Mouse (Mus musculus) CH12.LX (cell line): ENCODE measurements around the gene 4930564D02Rik. TPM values are rescaled to one million over a fixed set of nuclear protein-coding genes. Genes with fewer than 3 reads are reported as not detected.

Source experiments
- DNase-seq: peaks from one replicate; pipeline ENCODE4 v3.0.0-alpha.2; 2013; ENCODE audit errors: extremely low read depth
- H3K27ac ChIP-seq: 2 replicates; pipeline ENCODE4 v1.5.1; 2012; ENCODE audit warnings: low read depth, mild to moderate bottlenecking, control low read depth, moderate library complexity; ENCODE audit not compliant: insufficient read depth
- H3K27me3 ChIP-seq: replicated peaks from 2 replicates; pipeline ENCODE3; 2012; ENCODE audit warnings: inconsistent platforms
- H3K36me3 ChIP-seq, 2 experiments: replicated peaks in 1 of 2; 2 replicates each; pipeline versions ENCODE3 to v1.6.1; 2012; ENCODE audit warnings: inconsistent platforms in 1 of 2, low read length in 1 of 2, mild to moderate bottlenecking in 1 of 2, mixed read lengths in 1 of 2, moderate library complexity in 1 of 2; ENCODE audit not compliant: control insufficient read depth in 1 of 2, insufficient read depth in 1 of 2
- H3K4me1 ChIP-seq, 2 experiments: 2 replicates each; pipeline ENCODE4 v1.6.1; 2012; ENCODE audit warnings: inconsistent platforms in 1 of 2, moderate library complexity in 1 of 2; ENCODE audit not compliant: insufficient read depth in 2 of 2, control insufficient read depth in 1 of 2
- H3K4me2 ChIP-seq: 2 replicates; pipeline ENCODE4 v1.6.1; 2012; ENCODE audit warnings: low read depth, mild to moderate bottlenecking, control low read depth; ENCODE audit not compliant: poor library complexity, insufficient read depth, severe bottlenecking
- H3K4me3 ChIP-seq, 3 experiments: fragments of 150-350 bp in 1 of 3; sonication (generic) in 1 of 3; replicated peaks in 1 of 3; 2 replicates each; pipeline versions ENCODE3 to v1.5.1; 2011 to 2012; ENCODE audit warnings: low read depth in 2 of 3, low read length in 2 of 3, mild to moderate bottlenecking in 2 of 3, moderate library complexity in 2 of 3, control low read depth in 1 of 3, improper control_type of control experiment in 1 of 3, inconsistent platforms in 1 of 3, mixed read lengths in 1 of 3; ENCODE audit not compliant: poor library complexity in 1 of 3
- H3K79me2 ChIP-seq: replicated peaks from 2 replicates; pipeline ENCODE4 v1.6.1; 2012; ENCODE audit warnings: mild to moderate bottlenecking, moderate library complexity; ENCODE audit not compliant: control insufficient read depth, poor library complexity, insufficient read depth, severe bottlenecking; ENCODE audit errors: extremely low read depth
- H3K9ac ChIP-seq: 2 replicates; pipeline ENCODE4 v1.6.1; 2012; ENCODE audit warnings: low read depth, mild to moderate bottlenecking, control low read depth, moderate library complexity; ENCODE audit not compliant: insufficient read depth
- H3K9me3 ChIP-seq: replicated peaks from 2 replicates; pipeline ENCODE3; 2012; ENCODE audit warnings: low read length, inconsistent platforms, mixed read lengths
- BHLHE40 ChIP-seq: IDR thresholded peaks from 2 replicates; pipeline ENCODE4 v1.6.1; 2011; ENCODE audit warnings: mild to moderate bottlenecking, low read depth, low read length, improper control_type of control experiment
- ETS1 ChIP-seq: conservative IDR thresholded peaks from 2 replicates; pipeline ENCODE4 v1.6.1; 2012; ENCODE audit warnings: low read depth, mild to moderate bottlenecking, inconsistent platforms, low read length, improper control_type of control experiment, moderate library complexity
- IRF4 ChIP-seq: IDR thresholded peaks from 2 replicates; pipeline ENCODE4 v1.6.1; 2014; ENCODE audit warnings: low read depth, mild to moderate bottlenecking, inconsistent platforms, low read length, improper control_type of control experiment
- JUN ChIP-seq: IDR thresholded peaks from 2 replicates; pipeline ENCODE4 v1.6.1; 2011; ENCODE audit warnings: low read depth, mild to moderate bottlenecking, low read length, improper control_type of control experiment, moderate library complexity; ENCODE audit not compliant: insufficient read depth
- JUND ChIP-seq: conservative IDR thresholded peaks from 2 replicates; pipeline ENCODE4 v1.6.1; 2011; ENCODE audit warnings: low read depth, low read length, improper control_type of control experiment
- KAT2A ChIP-seq: IDR thresholded peaks from 2 replicates; pipeline ENCODE4 v1.6.1; 2012; ENCODE audit warnings: low read length, improper control_type of control experiment, inconsistent platforms; ENCODE audit not compliant: insufficient replicate concordance
- MAFK ChIP-seq: IDR thresholded peaks from 2 replicates; pipeline ENCODE4 v1.6.1; 2011; ENCODE audit warnings: low read length, improper control_type of control experiment; ENCODE audit not compliant: insufficient replicate concordance
- MXI1 ChIP-seq: IDR thresholded peaks from 2 replicates; pipeline ENCODE4 v1.6.1; 2011; ENCODE audit warnings: mild to moderate bottlenecking, low read depth, low read length, improper control_type of control experiment
- NELFE ChIP-seq: IDR thresholded peaks from 2 replicates; pipeline ENCODE4 v1.6.1; 2011; ENCODE audit warnings: low read depth, low read length, improper control_type of control experiment
- POLR2AphosphoS2 ChIP-seq: IDR thresholded peaks from 2 replicates; pipeline ENCODE4 v1.6.1; 2011; ENCODE audit warnings: low read depth, low read length, improper control_type of control experiment
- RAD21 ChIP-seq: IDR thresholded peaks from 2 replicates; pipeline ENCODE4 v1.6.1; 2011; ENCODE audit warnings: low read depth, mild to moderate bottlenecking, low read length, improper control_type of control experiment, moderate library complexity
- SIN3A ChIP-seq: IDR thresholded peaks from 2 replicates; pipeline ENCODE4 v1.6.1; 2012; ENCODE audit warnings: low read length, improper control_type of control experiment, inconsistent platforms
- TBP ChIP-seq: conservative IDR thresholded peaks from 2 replicates; pipeline ENCODE4 v1.6.1; 2011; ENCODE audit warnings: low read depth, low read length, improper control_type of control experiment
- TCF12 ChIP-seq: IDR thresholded peaks from 2 replicates; pipeline ENCODE4 v1.6.1; 2014; ENCODE audit warnings: low read depth, mild to moderate bottlenecking, inconsistent platforms, low read length, improper control_type of control experiment
- USF1 ChIP-seq: IDR thresholded peaks from 2 replicates; pipeline ENCODE4 v1.6.1; 2014; ENCODE audit warnings: low read depth, mild to moderate bottlenecking, inconsistent platforms, low read length, improper control_type of control experiment
- ZKSCAN1 ChIP-seq: IDR thresholded peaks from 2 replicates; pipeline ENCODE4 v1.6.1; 2012; ENCODE audit warnings: low read depth, inconsistent platforms, low read length, improper control_type of control experiment, borderline replicate concordance
- ZMIZ1 ChIP-seq: IDR thresholded peaks from 2 replicates; pipeline ENCODE4 v1.6.1; 2012; ENCODE audit warnings: low read depth, mild to moderate bottlenecking, inconsistent platforms, low read length, improper control_type of control experiment
- dilution Hi-C: fragments of 300-500 bp; cut with MboI; formaldehyde crosslinking; loops from 2 replicates; pipeline ENCODE4 v1.14.3; 2020; ENCODE audit warnings: low sequenced_read_pairs; ENCODE audit not compliant: extremely low pct_unique_long_range_greater_than_20kb, extremely low pct_ligation_motif_present
- in situ Hi-C: fragments of 300-500 bp; cut with MboI; formaldehyde crosslinking; loops from 3 replicates; pipeline ENCODE4 v1.14.3; 2019; ENCODE audit warnings: low sequenced_read_pairs, low pct_ligation_motif_present, low pct_unique_long_range_greater_than_20kb, mixed read lengths
- polyA plus RNA-seq: library from polyadenylated mRNA; unstranded; fragments of >175 nt; gene quantifications from 2 replicates; pipeline ENCODE4 v1.2.1, GENCODE M21; 2012; ENCODE audit warnings: low read depth; ENCODE audit not compliant: insufficient read length
- total RNA-seq, 2 experiments: library from RNA; depleted of rRNA; stranded (reverse); fragments of 300-350 nt in 1 of 2; fragments of >200 nt in 1 of 2; gene quantifications; 2 replicates each; pipeline ENCODE4 v1.2.3; 2012 to 2014

The 4930564D02Rik gene
- total and polyA plus RNA-seq, 3 experiments: not detected

DNA sequence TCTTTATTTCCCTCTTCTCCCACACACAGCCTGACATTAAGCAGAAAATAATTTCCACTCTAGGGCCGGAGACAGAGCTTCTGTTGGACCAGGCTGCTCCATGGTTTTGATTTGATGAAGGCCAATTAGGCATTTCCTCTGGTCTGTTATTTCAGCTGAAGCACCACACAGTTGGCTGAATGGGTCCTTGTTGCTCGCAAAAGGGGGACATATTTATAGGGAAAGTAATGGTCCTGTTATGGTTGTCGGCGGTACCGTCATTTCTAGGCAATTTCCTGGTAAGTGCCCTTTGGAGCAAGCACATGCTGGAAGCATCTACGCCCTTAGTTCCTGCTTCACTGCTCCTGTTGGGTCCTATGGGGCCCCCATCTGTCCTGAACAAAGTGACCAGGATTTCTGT is 5.7 kb upstream of the 4930564D02Rik start:
- H3K4me2 ChIP-seq: no peak overlapping the region
- H3K9me3 ChIP-seq: peaks cover 4% of the 10 kb centered on the region
- dilution Hi-C loops: no loop called here
- no peak overlapping the region for H3K27ac ChIP-seq
- DNase-seq: no peak
- peaks cover 0 to 18% of the 10 kb centered on the region in 2 experiments; a peak in 2 of 4 replicates for H3K4me1 ChIP-seq
- no peaks in the 10 kb centered on the region for H3K36me3 ChIP-seq
- H3K27me3 ChIP-seq: no peaks in the 10 kb centered on the region
- H3K9ac ChIP-seq: no peak overlapping the region
- H3K79me2 ChIP-seq: no peaks in the 10 kb centered on the region
- TF ChIP-seq TBP (no peak), ZKSCAN1 (no peak)
- no peak overlapping the region for H3K4me3 ChIP-seq
- in situ Hi-C loops: no loop called here

- dilution Hi-C loops (no loop called here), in situ Hi-C loops (no loop called here)
- no peaks in the 10 kb centered on the region for H3K79me2 ChIP-seq
- H3K36me3 ChIP-seq: no peaks in the 10 kb centered on the region
- H3K4me3 ChIP-seq: no peak overlapping the region
- H3K4me2 ChIP-seq: no peak overlapping the region
- no peak overlapping the region for H3K9ac ChIP-seq
- H3K9me3 ChIP-seq: peaks cover 4% of the 10 kb centered on the region
- peaks cover 0 to 18% of the 10 kb centered on the region in 2 experiments; a peak in 2 of 4 replicates for H3K4me1 ChIP-seq
- no peaks in the 10 kb centered on the region for H3K27me3 ChIP-seq
- no peak for TF ChIP-seq JUN
- TF ChIP-seq IRF4: no peak
- TF ChIP-seq NELFE: no peak
- TF ChIP-seq ETS1: no peak
- no peak for TF ChIP-seq USF1
- no peak for TF ChIP-seq JUND
- no peak for TF ChIP-seq MXI1
- TF ChIP-seq KAT2A: no peak
- TF ChIP-seq ZMIZ1: no peak
- no peak for TF ChIP-seq RAD21
- TF ChIP-seq POLR2AphosphoS2: no peak
- TF ChIP-seq SIN3A: no peak
- TF ChIP-seq TBP: no peak
- TF ChIP-seq TCF12: no peak
- no peak for TF ChIP-seq MAFK
- no peak for TF ChIP-seq BHLHE40
- DNase-seq: no peak
- H3K27ac ChIP-seq: no peak overlapping the region
Measured at GRCm38 (mm10) chr3:105061496-105061895, 5.1 kb upstream of the 4930564D02Rik start.
